Mouse (Mus musculus): ENCODE measurements at regions not wholly inside any gene's neighbourhood (a gene's known extent, or its start where the extent isn't known, plus 50 kb on each side); places are given as distances from the start of the nearest gene placed in this dataset.

GRCm38 (mm10) chr13:83720883-83721371 lies 217.1 kb downstream of the Mef2c start:
- TF ChIP-seq CTCF (IDR thresholded peaks at IDR 0.05; ENCODE audit: low read depth, low read length) (no peak), POLR2A (IDR thresholded peaks at IDR 0.05; ENCODE audit: insufficient read depth, low read length) (no peak)

Data from ES-Bruce4 (cell line).